Mouse (Mus musculus) inflammation-experienced regulatory T-cells, adult 6 months (primary cell): ENCODE results near the gene Ptprk. TPM values are rescaled to one million over a fixed set of nuclear protein-coding genes. Genes with fewer than 3 reads are reported as not detected.

Source experiments
- ATAC-seq: one replicate; pipeline ENCODE4 v1.8.0; 2017
- polyA plus RNA-seq, 3 experiments: library from polyadenylated mRNA; unstranded; fragments of 100-300 nt; shearing (Covaris generic); gene quantifications; one replicate each; pipeline ENCODE4 v1.2.1; 2017

The Ptprk gene
- polyA plus RNA-seq, 3 experiments from 2014 or later: 0.17 to 5.3 TPM; not detected in 1

- no peak for ATAC-seq
These were observed 375.2 kb downstream of the Ptprk start for GRCm38 (mm10) chr10:28449853-28450252.

GRCm38 (mm10) chr10:28450642-28451041 is 376.0 kb downstream of the Ptprk start:
- no peak for ATAC-seq

GRCm38 (mm10) chr10:28458027-28458426 is 383.4 kb downstream of the Ptprk start:
- ATAC-seq: no peak

GRCm38 (mm10) chr10:28459963-28460362 is 385.3 kb downstream of the Ptprk start:
- no peak for ATAC-seq

- ATAC-seq: no peak
These were observed 389.1 kb downstream of the Ptprk start for GRCm38 (mm10) chr10:28463706-28464105.

- no peak for ATAC-seq
These were observed 390.3 kb downstream of the Ptprk start for GRCm38 (mm10) chr10:28464766-28465548.

GRCm38 (mm10) chr10:28485574-28485973 is 411.0 kb downstream of the Ptprk start:
- ATAC-seq: peak; percentile 95

GRCm38 (mm10) chr10:28491006-28491405 is 416.4 kb downstream of the Ptprk start:
- ATAC-seq: no peak

- ATAC-seq: no peak
These were observed 417.6 kb downstream of the Ptprk start for GRCm38 (mm10) chr10:28492206-28492605.

GRCm38 (mm10) chr10:28492870-28493269 is 418.2 kb downstream of the Ptprk start:
- no peak for ATAC-seq

- no peak for ATAC-seq
These were observed 418.7 kb downstream of the Ptprk start for GRCm38 (mm10) chr10:28493271-28493861.

GRCm38 (mm10) chr10:28497791-28498190 is 423.2 kb downstream of the Ptprk start:
- ATAC-seq: no peak

GRCm38 (mm10) chr10:28498504-28498903 is 423.9 kb downstream of the Ptprk start:
- ATAC-seq: no peak

GRCm38 (mm10) chr10:28513601-28514000 is 439.0 kb downstream of the Ptprk start:
- ATAC-seq: no peak

- peak; percentile 54 for ATAC-seq
These were observed 441.5 kb downstream of the Ptprk start for GRCm38 (mm10) chr10:28516147-28516546.

GRCm38 (mm10) chr10:28518297-28518696 is 443.7 kb downstream of the Ptprk start:
- ATAC-seq: peak; percentile 30

- ATAC-seq: peak; percentile 72
These were observed 445.2 kb downstream of the Ptprk start for GRCm38 (mm10) chr10:28519861-28520260.

GRCm38 (mm10) chr10:28523992-28524735 is 449.5 kb downstream of the Ptprk start:
- ATAC-seq: no peak

- no peak for ATAC-seq
These were observed 466.0 kb downstream of the Ptprk start for GRCm38 (mm10) chr10:28540595-28540994.

GRCm38 (mm10) chr10:28542754-28543153 is 468.1 kb downstream of the Ptprk start:
- ATAC-seq: no peak

GRCm38 (mm10) chr10:28550549-28550948 is 475.9 kb downstream of the Ptprk start:
- no peak for ATAC-seq

GRCm38 (mm10) chr10:28552068-28552467 is 477.4 kb downstream of the Ptprk start:
- ATAC-seq: no peak

GRCm38 (mm10) chr10:28564110-28564674 is 489.6 kb downstream of the Ptprk start:
- ATAC-seq: no peak
